Mouse (Mus musculus): Measurements from ENCODE around the gene Gmip. TPM values are rescaled to one million over a fixed set of nuclear protein-coding genes. Genes with fewer than 3 reads are reported as not detected.

Gmip gene
- polyA plus RNA-seq, 1 experiment from 2014 or later: 11.9 TPM

Other genes with a start within 250 kb of the Gmip start
- 26.2 and 26.5 TPM in 2 replicates for gene Zfp868, start 183.1 kb upstream of the Gmip start, polyA plus RNA-seq (2014; fragmentation: Nextera tagmentation; extraction: Ambion mirVana)
- 2.3 and 3.0 TPM in 2 replicates for gene Zfp964, start 154.2 kb upstream of the Gmip start, polyA plus RNA-seq (2014; fragmentation: Nextera tagmentation; extraction: Ambion mirVana)
- 30.4 and 30.9 TPM in 2 replicates for gene Zfp869, start 98.0 kb upstream of the Gmip start, polyA plus RNA-seq (2014; fragmentation: Nextera tagmentation; extraction: Ambion mirVana)
- 6.1 and 6.3 TPM in 2 replicates for gene Zfp963, start 58.7 kb upstream of the Gmip start, polyA plus RNA-seq (2014; fragmentation: Nextera tagmentation; extraction: Ambion mirVana)
- gene Gm20422, start 33.8 kb upstream of the Gmip start, polyA plus RNA-seq (2014; fragmentation: Nextera tagmentation; extraction: Ambion mirVana): 0.90 TPM in 1 of 2 replicates, not detected in the other
- 45.7 and 45.9 TPM in 2 replicates for gene Atp13a1, start 17.5 kb upstream of the Gmip start, polyA plus RNA-seq (2014; fragmentation: Nextera tagmentation; extraction: Ambion mirVana)
- 35.3 and 35.4 TPM in 2 replicates for gene Zfp866, start 17.5 kb upstream of the Gmip start, polyA plus RNA-seq (2014; fragmentation: Nextera tagmentation; extraction: Ambion mirVana)
- gene Lpar2, start 13.8 kb downstream of the Gmip start, polyA plus RNA-seq (2014; fragmentation: Nextera tagmentation; extraction: Ambion mirVana): 1.2 and 1.6 TPM in 2 replicates
- gene Pbx4, start 23.8 kb downstream of the Gmip start, polyA plus RNA-seq (2014; fragmentation: Nextera tagmentation; extraction: Ambion mirVana): 5.9 and 8.8 TPM in 2 replicates
- 0.42 and 0.64 TPM in 2 replicates for gene Cilp2, start 79.0 kb downstream of the Gmip start, polyA plus RNA-seq (2014; fragmentation: Nextera tagmentation; extraction: Ambion mirVana)
- gene Tssk6, start 93.5 kb downstream of the Gmip start, polyA plus RNA-seq (2014; fragmentation: Nextera tagmentation; extraction: Ambion mirVana): 3.4 and 3.9 TPM in 2 replicates
- 190 and 202 TPM in 2 replicates for gene Ndufa13, start 93.9 kb downstream of the Gmip start, polyA plus RNA-seq (2014; fragmentation: Nextera tagmentation; extraction: Ambion mirVana)
- gene Yjefn3, start 94.0 kb downstream of the Gmip start, polyA plus RNA-seq (2014; fragmentation: Nextera tagmentation; extraction: Ambion mirVana): 3.7 and 4.9 TPM in 2 replicates
- 46.5 and 49.6 TPM in 2 replicates for gene Gatad2a, start 187.7 kb downstream of the Gmip start, polyA plus RNA-seq (2014; fragmentation: Nextera tagmentation; extraction: Ambion mirVana)
- gene Mau2, start 234.1 kb downstream of the Gmip start, polyA plus RNA-seq (2014; fragmentation: Nextera tagmentation; extraction: Ambion mirVana): 53.4 and 58.5 TPM in 2 replicates
- 35.3 and 40.1 TPM in 2 replicates for gene Sugp1, start 234.1 kb downstream of the Gmip start, polyA plus RNA-seq (2014; fragmentation: Nextera tagmentation; extraction: Ambion mirVana)